Mouse (Mus musculus): ENCODE measurements around the gene Smyd3.

DNA sequence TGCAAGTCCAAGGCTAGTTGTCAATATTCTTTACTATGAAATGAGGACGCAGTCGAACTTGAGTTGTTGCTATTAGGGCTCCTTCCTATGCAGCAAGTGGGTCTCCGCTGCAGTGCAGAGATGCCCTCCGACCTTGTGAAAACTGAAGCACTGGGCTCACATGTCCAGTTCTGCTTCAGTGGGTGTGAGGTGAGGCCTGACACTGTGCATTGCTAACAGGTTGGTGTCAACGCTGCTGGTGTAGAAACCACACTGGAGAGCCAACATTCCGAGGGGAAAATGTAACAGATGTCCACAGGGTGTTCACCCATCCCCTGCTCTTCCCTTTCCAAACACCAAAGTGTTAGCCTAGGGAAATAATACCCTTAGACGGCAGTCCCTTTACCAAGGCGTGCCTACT, 43.1 kb downstream of the Smyd3 start:
- TF ChIP-seq CTCF (IDR thresholded peaks at IDR 0.05; ENCODE audit: low read depth) (no peak), EP300 (optimal IDR thresholded peaks at IDR 0.05) (no peak)

All from stomach, postnatal 0 days (tissue).